Mouse (Mus musculus) forebrain, embryonic 14.5 days (tissue): Measurements from ENCODE around the gene Gm5089. TPM values are rescaled to one million over a fixed set of nuclear protein-coding genes. Genes with fewer than 3 reads are reported as not detected.
"Not testable (repeated sequence)": the region's sequence is repeated elsewhere in the genome, so short reads cannot be mapped to it uniquely, and the experiment has no call there.

Source experiments
- ATAC-seq: fragments of 200-750 bp; cut with Nextera tagmentation; 2 replicates; pipeline ENCODE4 v1.8.0; 2017; ENCODE audit warnings: mild to moderate bottlenecking, moderate library complexity
- DNase-seq: peaks from one replicate; pipeline ENCODE4 v3.0.0-alpha.2; 2015; ENCODE audit warnings: low spot score
- H3K27ac ChIP-seq: fragments of 300-500 bp; sonication (generic); 2 replicates; pipeline ENCODE4 v1.5.1; 2014; ENCODE audit warnings: low read depth, mild to moderate bottlenecking, control low read depth, low read length, moderate library complexity
- H3K27me3 ChIP-seq: fragments of 300-500 bp; sonication (generic); replicated peaks from 2 replicates; pipeline ENCODE4 v1.6.1; 2014; ENCODE audit warnings: low read length, control low read depth, mixed read lengths; ENCODE audit not compliant: control insufficient read depth, insufficient read depth
- H3K36me3 ChIP-seq: fragments of 300-500 bp; sonication (generic); 2 replicates; pipeline ENCODE4 v1.6.1; 2014; ENCODE audit warnings: low read length, control low read depth; ENCODE audit not compliant: control insufficient read depth, insufficient read depth
- H3K4me1 ChIP-seq: fragments of 300-500 bp; sonication (generic); 2 replicates; pipeline ENCODE4 v1.6.1; 2014; ENCODE audit warnings: antibody characterized with exemption, low read length, control low read depth; ENCODE audit not compliant: control insufficient read depth, insufficient read depth
- H3K4me2 ChIP-seq: fragments of 300-500 bp; sonication (generic); 2 replicates; pipeline ENCODE4 v1.6.1; 2014; ENCODE audit warnings: mild to moderate bottlenecking, control low read depth, low read length
- H3K4me3 ChIP-seq: fragments of 300-500 bp; sonication (generic); 2 replicates; pipeline ENCODE4 v1.5.1; 2014; ENCODE audit warnings: low read depth, low read length, control low read depth
- H3K9ac ChIP-seq: fragments of 300-500 bp; sonication (generic); 2 replicates; pipeline ENCODE4 v1.6.1; 2014; ENCODE audit warnings: mild to moderate bottlenecking, low read length, control low read depth, moderate library complexity
- H3K9me3 ChIP-seq: fragments of 300-500 bp; sonication (generic); replicated peaks from 2 replicates; pipeline ENCODE4 v1.6.1; 2016; ENCODE audit warnings: low read length, control low read depth, mixed read lengths; ENCODE audit not compliant: control insufficient read depth
- WGBS: fragments of 180-500 bp; shearing (Covaris S2); extraction: QIAGEN DNeasy Blood & Tissue Kit; methylation state at CpG from one replicate; pipeline ENCODE4 v1.1.7; 2014; 5-methylcytosine and 5-hydroxymethylcytosine counted together
- polyA plus RNA-seq: library from polyadenylated mRNA; unstranded; fragments of >200 nt; fragmentation: Nextera tagmentation; extraction: Ambion mirVana; gene quantifications from 2 replicates; pipeline ENCODE4 v1.2.1, GENCODE M21; 2014

Gene Gm5089
- polyA plus RNA-seq, 1 experiment from 2014 or later = 0.33 TPM

DNA sequence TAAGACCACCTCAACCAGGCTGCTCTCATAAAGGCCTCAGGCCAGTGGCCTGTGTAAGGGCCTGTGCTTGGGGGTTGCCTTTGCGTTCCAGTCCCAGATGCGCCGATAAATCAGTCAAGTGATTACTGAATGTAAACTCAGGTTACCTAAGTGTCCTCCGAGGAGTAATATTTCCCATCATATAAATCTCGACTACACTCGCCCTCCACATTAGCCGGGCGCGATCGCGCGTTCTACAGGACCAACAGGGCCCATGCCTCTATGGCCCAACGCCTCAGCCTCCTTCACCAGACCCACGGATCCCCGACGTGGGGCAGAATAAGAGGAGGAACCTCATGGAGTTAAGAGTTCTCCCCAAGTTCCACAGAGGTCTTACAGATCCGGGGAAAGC lies 11.8 kb upstream of the Gm5089 start:
- DNase-seq (peak; percentile 14), ATAC-seq (no peak)
- peaks cover 37% of the 10 kb centered on the region for H3K27me3 ChIP-seq
- no peaks in the 10 kb centered on the region for H3K9me3 ChIP-seq
- H3K36me3 ChIP-seq = no peaks in the 10 kb centered on the region
- H3K4me2 ChIP-seq = peak overlapping the region; percentile 77
- H3K4me3 ChIP-seq = peak overlapping the region; percentile 62
- H3K4me1 ChIP-seq = peaks cover 4% of the 10 kb centered on the region; the same call in 1 of the 2 replicates
- H3K9ac ChIP-seq = peak overlapping the region; percentile 91
- 8% methylated on average over 17 of the region's 17 CpGs for WGBS
- peak overlapping the region; percentile 97 for H3K27ac ChIP-seq

DNA sequence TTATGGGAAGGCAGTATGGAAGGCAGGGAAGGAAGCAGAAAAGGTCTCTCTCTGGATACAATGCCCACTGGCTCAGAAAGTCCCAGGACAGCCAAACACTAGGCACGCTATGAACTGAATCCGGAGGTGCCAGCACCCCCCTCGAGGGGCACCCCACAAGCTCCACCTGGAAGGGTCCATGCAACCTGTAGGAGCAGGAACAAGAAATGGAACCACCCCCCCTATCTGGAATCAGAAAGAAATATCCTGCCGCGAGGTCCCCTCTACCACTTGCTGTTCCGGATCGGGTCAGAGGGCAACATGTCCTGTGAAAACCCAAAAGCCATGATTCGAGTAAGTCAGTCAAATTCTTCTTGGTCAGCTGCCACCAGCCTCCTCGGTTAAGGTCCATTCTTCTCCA lies 11.1 kb upstream of the Gm5089 start:
- peaks cover 31% of the 10 kb centered on the region for H3K27me3 ChIP-seq
- DNase-seq (no peak), ATAC-seq (no peak)
- peak overlapping the region; percentile 97 for H3K27ac ChIP-seq
- H3K9ac ChIP-seq = peak overlapping the region; percentile 91
- 8% methylated on average over 9 of the region's 9 CpGs for WGBS
- H3K4me2 ChIP-seq = peak overlapping the region; percentile 77
- no peaks in the 10 kb centered on the region for H3K9me3 ChIP-seq
- H3K4me1 ChIP-seq = peaks cover 4% of the 10 kb centered on the region; the same call in 1 of the 2 replicates
- peak overlapping the region; percentile 62 for H3K4me3 ChIP-seq
- H3K36me3 ChIP-seq = no peaks in the 10 kb centered on the region

GRCm38 (mm10) chr14:122461500-122461899 lies 10.6 kb upstream of the Gm5089 start:
- H3K9ac ChIP-seq = peak overlapping the region; percentile 91
- H3K4me1 ChIP-seq = peaks cover 4% of the 10 kb centered on the region; the same call in 1 of the 2 replicates
- H3K4me3 ChIP-seq = peak overlapping the region; percentile 62
- 21% methylated on average over 3 of the region's 3 CpGs for WGBS
- no peaks in the 10 kb centered on the region for H3K9me3 ChIP-seq
- peaks cover 28% of the 10 kb centered on the region for H3K27me3 ChIP-seq
- ATAC-seq (no peak), DNase-seq (no peak)
- H3K27ac ChIP-seq = peak overlapping the region; percentile 97
- H3K36me3 ChIP-seq = no peaks in the 10 kb centered on the region
- H3K4me2 ChIP-seq = peak overlapping the region; percentile 77

- Histone ChIP-seq H3K36me3 (no peaks in the 10 kb centered on the region), H3K4me2 (peak overlapping the region; percentile 44), H3K27ac (peak overlapping the region; percentile 70), H3K9me3 (no peaks in the 10 kb centered on the region), H3K27me3 (peaks cover 20% of the 10 kb centered on the region), H3K9ac (peak overlapping the region; percentile 63), H3K4me1 (peaks cover 5% of the 10 kb centered on the region; the same call in 1 of the 2 replicates), H3K4me3 (peak overlapping the region; percentile 21)
- ATAC-seq (no peak), DNase-seq (no peak)
- 33% methylated on average over 5 of the region's 5 CpGs for WGBS
Observed at GRCm38 (mm10) chr14:122460226-122460625, 9.3 kb upstream of the Gm5089 start.

- ATAC-seq (no peak), DNase-seq (no peak)
- Histone ChIP-seq H3K27me3 (peaks cover 19% of the 10 kb centered on the region), H3K4me1 (peaks cover 8% of the 10 kb centered on the region; the same call in 1 of the 2 replicates), H3K9ac (peak overlapping the region; percentile 63), H3K4me2 (peak overlapping the region; percentile 44), H3K27ac (peak overlapping the region; percentile 70), H3K36me3 (no peaks in the 10 kb centered on the region), H3K4me3 (peak overlapping the region; percentile 21), H3K9me3 (no peaks in the 10 kb centered on the region)
- 83% methylated on average over 1 of the region's 1 CpGs for WGBS
Observed at GRCm38 (mm10) chr14:122459776-122460175, 8.9 kb upstream of the Gm5089 start.

DNA sequence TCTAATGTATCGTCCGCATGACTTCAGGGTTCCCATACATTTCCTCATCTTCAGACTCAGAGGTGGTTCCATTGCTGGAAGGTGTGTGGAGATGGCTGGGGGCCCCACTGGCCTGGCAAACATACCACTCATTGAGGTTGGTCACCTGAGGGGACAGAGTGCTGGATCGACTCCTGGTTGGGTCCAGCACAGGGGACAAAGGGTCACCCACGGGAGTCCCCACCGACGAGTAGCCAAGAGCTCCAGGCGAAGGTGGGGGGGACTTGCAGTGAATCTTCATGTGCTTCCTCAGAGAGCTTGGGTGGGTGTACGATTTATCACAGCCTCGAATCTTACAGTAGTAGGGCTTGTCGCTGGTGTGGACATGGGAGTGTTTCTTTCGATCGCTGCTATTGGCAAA lies 8.4 kb upstream of the Gm5089 start:
- not testable (repeated sequence) for H3K4me3 ChIP-seq, H3K36me3 ChIP-seq, ATAC-seq, H3K9me3 ChIP-seq, H3K27ac ChIP-seq, DNase-seq
- peak overlapping the region; percentile 44 for H3K4me2 ChIP-seq
- H3K9ac ChIP-seq = 0 out of 2 replicates have a peak overlapping the region, but pooled peaks have one; percentile 63
- H3K27me3 ChIP-seq = peaks cover 20% of the 10 kb centered on the region
- WGBS = 56% methylated on average over 6 of the region's 12 CpGs
- H3K4me1 ChIP-seq = peaks cover 11% of the 10 kb centered on the region; the same call in 1 of the 2 replicates

DNA sequence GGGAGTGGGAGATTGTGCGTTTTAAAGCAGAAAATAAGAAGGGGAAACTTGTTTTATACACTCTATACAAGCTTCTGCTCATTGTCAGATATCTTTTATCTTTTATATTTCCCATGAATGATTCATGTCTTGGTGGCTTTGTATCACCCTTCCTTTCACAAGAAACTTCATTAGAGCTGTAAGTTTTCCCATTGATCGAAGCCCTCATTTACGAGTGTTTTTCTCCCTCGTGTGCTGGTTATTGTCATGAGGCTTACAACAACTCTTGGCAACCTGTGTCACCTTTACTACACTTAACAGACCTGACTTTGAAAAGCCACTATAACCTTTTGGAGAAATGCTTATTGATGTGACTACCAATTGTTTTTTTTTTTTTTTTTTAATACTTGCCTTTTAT lies 4.6 kb upstream of the Gm5089 start:
- ATAC-seq = no peak
- 6% methylated on average over 4 of the region's 4 CpGs for WGBS
- Histone ChIP-seq H3K9ac (no peak overlapping the region), H3K9me3 (no peaks in the 10 kb centered on the region), H3K4me1 (peaks cover 41% of the 10 kb centered on the region), H3K36me3 (no peaks in the 10 kb centered on the region), H3K27me3 (peaks cover 20% of the 10 kb centered on the region), H3K4me3 (no peak overlapping the region), H3K4me2 (no peak overlapping the region), H3K27ac (peak overlapping the region; percentile 70; the same call in 1 of the 2 replicates)
- DNase-seq = peak; percentile 55

DNA sequence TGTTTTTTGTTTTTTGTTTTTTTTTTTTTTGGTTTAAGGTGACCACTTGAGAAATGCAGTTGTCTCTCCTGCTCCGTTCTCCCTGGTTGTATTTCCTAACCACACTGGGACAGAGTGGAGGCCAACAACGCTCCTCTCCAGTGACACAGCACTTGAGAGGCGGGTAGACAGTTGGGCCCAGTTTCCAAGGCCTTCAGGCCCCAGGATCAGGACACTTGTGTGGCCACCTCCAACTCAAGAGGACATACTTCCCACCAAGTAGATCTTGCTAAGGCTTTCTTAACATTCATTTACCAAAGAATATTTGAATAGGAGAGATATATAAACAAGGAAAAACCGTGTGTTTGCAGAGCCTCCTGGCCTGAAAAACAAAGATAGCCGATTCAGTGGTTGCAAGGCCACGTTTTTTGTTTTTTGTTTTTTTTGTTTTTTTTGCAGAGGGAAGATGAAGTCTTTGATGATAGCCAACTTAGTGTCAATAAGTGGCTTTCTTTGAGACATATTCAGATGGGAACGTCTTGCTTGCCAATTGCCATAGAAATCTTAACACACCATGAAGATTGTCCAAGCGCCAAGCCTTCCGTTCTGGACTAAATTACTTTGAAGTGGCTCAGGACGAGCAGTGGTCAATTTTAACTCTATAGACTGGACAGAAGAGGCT lies 4.1 kb upstream of the Gm5089 start:
- Histone ChIP-seq H3K4me1 (peaks cover 43% of the 10 kb centered on the region), H3K27ac (peak overlapping the region; percentile 70), H3K27me3 (peaks cover 24% of the 10 kb centered on the region), H3K9ac (no peak overlapping the region), H3K36me3 (no peaks in the 10 kb centered on the region), H3K4me2 (peak overlapping the region; percentile 9; the same call in 1 of the 2 replicates), H3K4me3 (no peak overlapping the region), H3K9me3 (no peaks in the 10 kb centered on the region)
- WGBS = 19% methylated on average over 10 of the region's 10 CpGs
- ATAC-seq (no peak), DNase-seq (peak; percentile 77)
